Mouse (Mus musculus) MEL (cell line): Measurements from ENCODE around the gene Aldh3b1.

Experiments
- CHD1 ChIP-seq: IDR thresholded peaks from 2 replicates; pipeline ENCODE4 v1.6.1; 2012; ENCODE audit warnings: low read depth, mild to moderate bottlenecking, inconsistent platforms, low read length, improper control_type of control experiment
- CHD2 ChIP-seq: IDR thresholded peaks from 2 replicates; pipeline ENCODE4 v1.6.1; 2011; ENCODE audit warnings: low read length, improper control_type of control experiment
- CTCF ChIP-seq, 3 experiments: IDR thresholded peaks in 2 of 3; conservative IDR thresholded peaks in 1 of 3; 2 replicates each; pipeline ENCODE4 v1.5.1; 2011 to 2012; ENCODE audit warnings: low read length in 3 of 3, low read depth in 2 of 3, mild to moderate bottlenecking in 2 of 3, improper control_type of control experiment in 1 of 3, inconsistent platforms in 1 of 3, mixed read lengths in 1 of 3, moderate library complexity in 1 of 3; ENCODE audit not compliant: control insufficient read depth in 1 of 3, insufficient read depth in 1 of 3, poor library complexity in 1 of 3, severe bottlenecking in 1 of 3
- EP300 ChIP-seq, 2 experiments: IDR thresholded peaks; 2 replicates each; pipeline ENCODE4 v1.6.1; 2011; ENCODE audit warnings: improper control_type of control experiment in 2 of 2, low read length in 2 of 2, low read depth in 1 of 2, mild to moderate bottlenecking in 1 of 2
- GATA1 ChIP-seq: IDR thresholded peaks from 2 replicates; pipeline ENCODE4 v1.6.1; 2011; ENCODE audit warnings: low read depth, low read length, improper control_type of control experiment
- MEF2A ChIP-seq: IDR thresholded peaks from 2 replicates; pipeline ENCODE4 v1.6.1; 2014; ENCODE audit warnings: low read depth, mild to moderate bottlenecking, inconsistent platforms, low read length, improper control_type of control experiment; ENCODE audit not compliant: poor library complexity, insufficient replicate concordance, severe bottlenecking; ENCODE audit errors: extremely low read depth
- POLR2A ChIP-seq, 2 experiments: IDR thresholded peaks; 2 replicates each; pipeline ENCODE4 v1.6.1; 2011 to 2012; ENCODE audit warnings: low read length in 2 of 2, mild to moderate bottlenecking in 2 of 2, control low read depth in 1 of 2, improper control_type of control experiment in 1 of 2, low read depth in 1 of 2, moderate library complexity in 1 of 2; ENCODE audit not compliant: control insufficient read depth in 1 of 2, insufficient read depth in 1 of 2, poor library complexity in 1 of 2
- SMC3 ChIP-seq: IDR thresholded peaks from 2 replicates; pipeline ENCODE4 v1.6.1; 2011; ENCODE audit warnings: low read depth, low read length, improper control_type of control experiment
- TBP ChIP-seq: IDR thresholded peaks from 2 replicates; pipeline ENCODE4 v1.8.0; 2011; ENCODE audit warnings: low read depth, low read length, improper control_type of control experiment
- USF1 ChIP-seq: IDR thresholded peaks from 2 replicates; pipeline ENCODE4 v1.6.1; 2014; ENCODE audit warnings: low read depth, mild to moderate bottlenecking, inconsistent platforms, low read length, improper control_type of control experiment, moderate library complexity
- ZKSCAN1 ChIP-seq: IDR thresholded peaks from 2 replicates; pipeline ENCODE4 v1.6.1; 2012; ENCODE audit warnings: low read depth, mild to moderate bottlenecking, inconsistent platforms, low read length, improper control_type of control experiment, moderate library complexity

GRCm38 (mm10) chr19:3875045-3875444 lies 54.6 kb downstream of the Aldh3b1 start:
- TF ChIP-seq POLR2A (IDR thresholded peaks at IDR 0.05; ENCODE audit: control insufficient read depth in 1 of 2, insufficient read depth in 1 of 2, low read depth in 1 of 2, low read length in 2 of 2, poor library complexity in 1 of 2): no peak
- no peak for TF ChIP-seq USF1
- no peak for TF ChIP-seq CHD2
- TF ChIP-seq ZKSCAN1: no peak
- no peak for TF ChIP-seq MEF2A
- no peak for TF ChIP-seq EP300 (IDR thresholded peaks at IDR 0.05; ENCODE audit: low read depth in 1 of 2, low read length in 2 of 2)
- TF ChIP-seq GATA1: no peak
- TF ChIP-seq TBP: no peak
- no peak for TF ChIP-seq CTCF (IDR thresholded peaks at IDR 0.05 in 2 of 3, conservative IDR thresholded peaks at IDR 0.05 in 1 of 3; ENCODE audit: control insufficient read depth in 1 of 3, insufficient read depth in 1 of 3, low read depth in 2 of 3, low read length in 3 of 3, poor library complexity in 1 of 3, severe bottlenecking in 1 of 3)
- no peak for TF ChIP-seq SMC3
- no peak for TF ChIP-seq CHD1
